Comparison of ENCODE assay signal across 11 mouse cellular contexts in the genomic region with DNA sequence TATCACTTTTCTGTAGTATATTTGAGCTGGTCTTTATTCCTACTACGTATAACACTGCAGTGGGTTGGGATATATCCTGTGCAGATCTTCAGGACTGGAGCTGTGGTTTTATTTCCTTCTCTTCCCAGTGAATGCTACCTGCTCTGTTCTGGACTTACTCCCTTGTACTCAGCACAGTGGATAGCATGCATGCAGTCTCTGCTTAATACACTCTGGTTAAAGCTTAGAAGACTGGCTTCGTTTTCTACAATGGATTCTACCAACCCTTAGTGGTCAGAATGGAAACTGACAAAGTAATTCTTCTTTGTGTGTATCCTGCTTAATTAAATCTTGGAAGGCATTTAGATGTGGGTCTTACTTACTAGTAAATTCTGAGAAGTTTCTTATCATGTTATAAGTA.
"Had no signal": no experiment of that assay in that cellular context is flagged by ENCODE, and none has a peak within 500 bp of the region (broad histone marks: within the 10 kb centered on the region; RNA-seq: fewer than 3 reads in every experiment).

No protein-coding gene starts in this region.

- H3K4me3 ChIP-seq: limb, embryonic 12.5 days; limb, embryonic 15.5 days; midbrain, embryonic 12.5 days; neural tube, embryonic 13.5 days had no signal

- H3K9ac ChIP-seq: limb, embryonic 12.5 days; limb, embryonic 15.5 days; liver, embryonic 14.5 days; liver, postnatal 0 days; lung, embryonic 14.5 days; midbrain, embryonic 12.5 days; neural tube, embryonic 13.5 days had no signal

- H3K36me3 ChIP-seq: limb, embryonic 12.5 days; limb, embryonic 15.5 days; midbrain, embryonic 12.5 days; neural tube, embryonic 13.5 days had no signal

- H3K27me3 ChIP-seq: limb, embryonic 12.5 days; limb, embryonic 15.5 days; midbrain, embryonic 12.5 days; neural tube, embryonic 13.5 days had no signal

- H3K4me1 ChIP-seq: limb, embryonic 12.5 days; limb, embryonic 15.5 days; midbrain, embryonic 12.5 days; neural tube, embryonic 13.5 days had no signal

- H3K27ac ChIP-seq: limb, embryonic 12.5 days; limb, embryonic 15.5 days; liver, embryonic 14.5 days; macrophage; midbrain, embryonic 12.5 days; neural tube, embryonic 13.5 days; stomach, postnatal 0 days had no signal

- H3K9me3 ChIP-seq: limb, embryonic 12.5 days; limb, embryonic 15.5 days; midbrain, embryonic 12.5 days; neural tube, embryonic 13.5 days had no signal

- ATAC-seq: liver, postnatal 0 days; lung, postnatal 0 days had no signal

- H3K4me2 ChIP-seq: limb, embryonic 12.5 days; limb, embryonic 15.5 days; liver, embryonic 11.5 days; lung, embryonic 14.5 days; midbrain, embryonic 12.5 days; neural tube, embryonic 13.5 days had no signal
